Mouse (Mus musculus): ENCODE results near the gene Agl.

Agl gene

GRCm38 (mm10) chr3:116807811-116808506, at the start of gene Agl:
TSS of gene Agl (minus strand) at chr3:116808166.
- peak; percentile 96 for DNase-seq

GRCm38 (mm10) chr3:116857611-116858010, 49.6 kb upstream of the Agl start:
- no peak for DNase-seq

GRCm38 (mm10) chr3:116852421-116852820, 44.5 kb upstream of the Agl start:
- no peak for DNase-seq

GRCm38 (mm10) chr3:116850376-116850775, 42.4 kb upstream of the Agl start:
- DNase-seq = no peak

- DNase-seq = no peak
Measured at GRCm38 (mm10) chr3:116848936-116849335, 41.0 kb upstream of the Agl start.

- no peak for DNase-seq
Measured at GRCm38 (mm10) chr3:116848099-116848498, 40.1 kb upstream of the Agl start.

GRCm38 (mm10) chr3:116846084-116846483, 38.1 kb upstream of the Agl start:
- DNase-seq = no peak

- no peak for DNase-seq
Measured at GRCm38 (mm10) chr3:116844880-116845579, 37.1 kb upstream of the Agl start.

- no peak for DNase-seq
Measured at GRCm38 (mm10) chr3:116841311-116841710, 33.3 kb upstream of the Agl start.

GRCm38 (mm10) chr3:116836681-116837475, 28.9 kb upstream of the Agl start:
- DNase-seq = no peak

GRCm38 (mm10) chr3:116835770-116836680, 28.1 kb upstream of the Agl start:
- DNase-seq = peak; percentile 78 to 91

- DNase-seq = no peak
Measured at GRCm38 (mm10) chr3:116835350-116835749, 27.4 kb upstream of the Agl start.

- DNase-seq = no peak
Measured at GRCm38 (mm10) chr3:116834241-116834640, 26.3 kb upstream of the Agl start.

- DNase-seq = no peak
Measured at GRCm38 (mm10) chr3:116833491-116833890, 25.5 kb upstream of the Agl start.

- DNase-seq = no peak
Measured at GRCm38 (mm10) chr3:116832526-116833310, 24.8 kb upstream of the Agl start.

- DNase-seq = no peak
Measured at GRCm38 (mm10) chr3:116831324-116831723, 23.4 kb upstream of the Agl start.

- no peak for DNase-seq
Measured at GRCm38 (mm10) chr3:116829274-116829920, 21.4 kb upstream of the Agl start.

- no peak for DNase-seq
Measured at GRCm38 (mm10) chr3:116826471-116827215, 18.7 kb upstream of the Agl start.

- no peak for DNase-seq
Measured at GRCm38 (mm10) chr3:116817231-116817630, 9.3 kb upstream of the Agl start.

- DNase-seq = no peak
Measured at GRCm38 (mm10) chr3:116816674-116817215, 8.8 kb upstream of the Agl start.
